Mouse (Mus musculus): ENCODE measurements around the gene Kirrel. TPM values are rescaled to one million over a fixed set of nuclear protein-coding genes. Genes with fewer than 3 reads are reported as not detected.
"Not testable (repeated sequence)": the region's sequence is repeated elsewhere in the genome, so short reads cannot be mapped to it uniquely, and the experiment has no call there.

Gene Kirrel
- polyA plus RNA-seq, 1 experiment from 2014 or later, result 0.71 TPM

DNA sequence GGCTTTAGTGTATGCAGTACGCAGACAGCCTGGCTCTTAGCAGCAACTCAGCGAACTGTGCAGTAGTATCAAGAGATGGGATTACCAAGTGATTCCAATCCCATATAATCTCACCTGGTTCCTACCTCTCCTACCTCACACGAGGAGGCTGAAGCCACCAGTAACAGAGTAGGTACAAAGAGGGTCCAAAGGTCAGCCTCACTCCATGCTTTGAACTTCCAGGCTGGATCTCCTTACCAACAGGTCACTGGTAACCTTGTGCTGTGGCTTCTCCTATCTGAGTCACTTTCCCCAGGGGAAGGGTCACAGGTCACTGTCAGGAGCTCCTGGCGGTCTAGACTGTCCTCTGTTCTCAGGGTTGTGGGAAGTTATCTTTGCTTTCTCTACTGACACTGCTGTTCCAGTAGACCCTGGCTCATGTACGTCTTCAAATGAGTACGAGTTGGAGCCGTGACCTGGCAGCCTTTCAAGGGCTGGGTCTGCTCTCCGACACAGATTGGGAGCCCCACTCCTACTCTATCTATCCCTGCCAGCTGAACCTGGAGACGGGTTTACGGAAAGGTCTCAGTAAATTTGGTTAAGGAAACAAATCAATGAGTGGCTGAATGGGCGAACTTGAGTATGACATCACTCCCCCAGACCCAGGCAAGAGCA is 42.7 kb downstream of the Kirrel start:
- H3K36me3 ChIP-seq (ENCODE audit: control insufficient read depth, insufficient read depth), result no peaks in the 10 kb centered on the region
- no peak overlapping the region for H3K9ac ChIP-seq (ENCODE audit: low read depth, low read length)
- H3K27ac ChIP-seq (ENCODE audit: low read length), result no peak overlapping the region
- no peak overlapping the region for H3K4me2 ChIP-seq (ENCODE audit: low read depth, low read length)
- H3K27me3 ChIP-seq (ENCODE audit: control insufficient read depth, insufficient read depth, low read depth, low read length), result no peaks in the 10 kb centered on the region
- no peak overlapping the region for H3K4me3 ChIP-seq (ENCODE audit: low read depth, low read length)
- no peak for ATAC-seq (ENCODE audit: low read depth)
- no peaks in the 10 kb centered on the region for H3K9me3 ChIP-seq (replicated peaks; ENCODE audit: control insufficient read depth, low read length)
- H3K4me1 ChIP-seq (ENCODE audit: control insufficient read depth, low read depth, low read length), result no peaks in the 10 kb centered on the region
- 41% methylated on average over 11 of the region's 11 CpGs for WGBS (ENCODE audit: insufficient replicate concordance)

DNA sequence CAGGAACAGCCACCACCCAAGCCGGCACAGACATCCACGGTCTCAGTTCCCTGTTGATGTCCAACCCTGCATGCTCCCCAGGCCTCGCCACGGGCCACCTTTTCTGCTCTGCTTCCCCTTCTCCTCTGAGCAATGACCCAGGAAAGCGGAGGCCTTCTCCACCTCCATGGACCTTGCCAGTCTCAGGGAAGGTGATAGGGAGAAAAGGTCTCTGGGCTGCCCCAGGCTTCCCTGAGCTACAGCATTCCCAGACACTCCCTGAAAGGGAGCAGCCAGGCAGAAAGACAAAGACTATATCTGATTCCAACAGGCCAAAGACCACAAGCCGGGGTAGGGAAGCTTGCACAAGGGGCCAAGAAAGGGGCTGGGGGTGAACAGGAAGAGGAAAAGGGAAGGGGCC is 43.6 kb downstream of the Kirrel start:
- Histone ChIP-seq H3K4me2 (ENCODE audit: low read depth, low read length) (no peak overlapping the region), H3K36me3 (ENCODE audit: control insufficient read depth, insufficient read depth) (no peaks in the 10 kb centered on the region), H3K27me3 (ENCODE audit: control insufficient read depth, insufficient read depth, low read depth, low read length) (no peaks in the 10 kb centered on the region), H3K27ac (ENCODE audit: low read length) (no peak overlapping the region), H3K9ac (ENCODE audit: low read depth, low read length) (no peak overlapping the region), H3K9me3 (replicated peaks; ENCODE audit: control insufficient read depth, low read length) (no peaks in the 10 kb centered on the region), H3K4me1 (ENCODE audit: control insufficient read depth, low read depth, low read length) (no peaks in the 10 kb centered on the region), H3K4me3 (ENCODE audit: low read depth, low read length) (no peak overlapping the region)
- WGBS (ENCODE audit: insufficient replicate concordance), result 25% methylated on average over 6 of the region's 6 CpGs
- ATAC-seq (ENCODE audit: low read depth), result no peak

DNA sequence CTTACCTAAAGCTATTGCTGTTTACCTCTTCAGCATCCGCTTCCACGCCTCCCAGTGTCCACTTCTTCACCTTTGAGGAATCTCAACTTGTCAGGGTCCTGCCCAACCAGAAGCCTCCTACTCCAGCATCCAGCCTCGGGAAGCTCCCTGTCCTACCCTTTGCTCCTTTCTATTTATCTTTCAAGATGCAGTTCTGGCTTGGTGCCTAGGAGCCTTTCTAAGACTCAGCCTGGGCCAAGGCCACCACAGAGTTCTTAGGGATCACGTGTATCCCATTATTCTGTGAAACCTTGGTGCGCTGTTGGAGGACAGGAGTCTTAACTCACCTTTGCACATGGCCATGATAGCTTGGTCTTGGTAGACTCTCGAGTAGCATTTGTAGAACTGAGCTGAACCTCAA is 50.8 kb downstream of the Kirrel start:
- no peaks in the 10 kb centered on the region for H3K36me3 ChIP-seq (ENCODE audit: control insufficient read depth, insufficient read depth)
- no peak overlapping the region for H3K9ac ChIP-seq (ENCODE audit: low read depth, low read length)
- H3K27ac ChIP-seq (ENCODE audit: low read length), result no peak overlapping the region
- no peak overlapping the region for H3K4me2 ChIP-seq (ENCODE audit: low read depth, low read length)
- H3K4me3 ChIP-seq (ENCODE audit: low read depth, low read length), result no peak overlapping the region
- no peaks in the 10 kb centered on the region for H3K4me1 ChIP-seq (ENCODE audit: control insufficient read depth, low read depth, low read length)
- no peaks in the 10 kb centered on the region for H3K9me3 ChIP-seq (replicated peaks; ENCODE audit: control insufficient read depth, low read length)
- WGBS (ENCODE audit: insufficient replicate concordance), result 66% methylated on average over 6 of the region's 6 CpGs
- H3K27me3 ChIP-seq (ENCODE audit: control insufficient read depth, insufficient read depth, low read depth, low read length), result no peaks in the 10 kb centered on the region
- ATAC-seq (ENCODE audit: low read depth), result no peak

DNA sequence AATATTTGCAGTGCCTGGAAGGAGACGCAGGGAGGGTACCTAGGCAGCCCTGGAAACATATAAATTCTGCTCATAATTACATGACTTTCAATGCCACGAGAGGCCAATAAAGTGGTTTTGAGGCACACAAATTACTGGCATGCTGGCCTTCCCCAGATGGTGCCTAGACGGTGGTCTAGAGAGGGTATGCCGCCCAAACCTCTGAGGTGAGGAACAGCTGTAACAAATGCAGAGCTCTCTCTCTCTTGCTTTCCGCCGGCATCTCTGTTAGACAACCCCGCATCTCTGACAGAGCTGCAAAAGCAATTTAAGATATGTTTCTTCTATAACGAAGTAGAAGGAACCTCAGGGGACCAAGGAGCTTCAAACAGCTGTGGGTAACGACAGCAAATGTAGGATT is 56.3 kb downstream of the Kirrel start:
- Histone ChIP-seq H3K9me3 (replicated peaks; ENCODE audit: control insufficient read depth, low read length) (no peaks in the 10 kb centered on the region), H3K27me3 (ENCODE audit: control insufficient read depth, insufficient read depth, low read depth, low read length) (no peaks in the 10 kb centered on the region), H3K4me1 (ENCODE audit: control insufficient read depth, low read depth, low read length) (no peaks in the 10 kb centered on the region), H3K4me2 (ENCODE audit: low read depth, low read length) (no peak overlapping the region), H3K4me3 (ENCODE audit: low read depth, low read length) (no peak overlapping the region), H3K36me3 (ENCODE audit: control insufficient read depth, insufficient read depth) (no peaks in the 10 kb centered on the region), H3K9ac (ENCODE audit: low read depth, low read length) (no peak overlapping the region), H3K27ac (ENCODE audit: low read length) (no peak overlapping the region)
- no peak for ATAC-seq (ENCODE audit: low read depth)
- whole genome bisulfite sequencing (ENCODE audit: insufficient replicate concordance), result 71% methylated on average over 9 of the region's 9 CpGs

DNA sequence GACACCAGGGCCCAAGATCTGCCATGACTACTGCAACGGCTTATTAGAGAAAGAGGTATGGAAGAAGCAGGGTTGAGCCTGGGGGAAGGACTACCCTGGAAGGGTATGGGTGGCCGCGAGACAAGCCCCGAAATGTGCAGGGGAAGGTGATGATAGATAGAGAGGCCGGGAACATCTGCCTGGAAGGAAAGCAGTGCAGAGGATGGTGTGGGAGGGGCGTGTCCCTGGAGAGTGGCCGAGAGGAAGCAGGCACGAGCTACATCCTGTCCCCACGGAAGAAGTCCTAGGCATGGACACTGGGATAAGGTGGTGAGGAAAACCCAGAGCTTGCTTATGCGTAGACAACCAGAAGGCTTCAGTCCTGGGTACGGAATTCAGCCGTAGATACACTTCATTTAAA is 56.9 kb downstream of the Kirrel start:
- H3K9ac ChIP-seq (ENCODE audit: low read depth, low read length), result no peak overlapping the region
- ATAC-seq (ENCODE audit: low read depth), result no peak
- H3K27me3 ChIP-seq (ENCODE audit: control insufficient read depth, insufficient read depth, low read depth, low read length), result no peaks in the 10 kb centered on the region
- no peak overlapping the region for H3K4me3 ChIP-seq (ENCODE audit: low read depth, low read length)
- no peaks in the 10 kb centered on the region for H3K4me1 ChIP-seq (ENCODE audit: control insufficient read depth, low read depth, low read length)
- no peak overlapping the region for H3K4me2 ChIP-seq (ENCODE audit: low read depth, low read length)
- WGBS (ENCODE audit: insufficient replicate concordance), result 47% methylated on average over 12 of the region's 12 CpGs
- H3K27ac ChIP-seq (ENCODE audit: low read length), result no peak overlapping the region
- no peaks in the 10 kb centered on the region for H3K9me3 ChIP-seq (replicated peaks; ENCODE audit: control insufficient read depth, low read length)
- H3K36me3 ChIP-seq (ENCODE audit: control insufficient read depth, insufficient read depth), result no peaks in the 10 kb centered on the region

DNA sequence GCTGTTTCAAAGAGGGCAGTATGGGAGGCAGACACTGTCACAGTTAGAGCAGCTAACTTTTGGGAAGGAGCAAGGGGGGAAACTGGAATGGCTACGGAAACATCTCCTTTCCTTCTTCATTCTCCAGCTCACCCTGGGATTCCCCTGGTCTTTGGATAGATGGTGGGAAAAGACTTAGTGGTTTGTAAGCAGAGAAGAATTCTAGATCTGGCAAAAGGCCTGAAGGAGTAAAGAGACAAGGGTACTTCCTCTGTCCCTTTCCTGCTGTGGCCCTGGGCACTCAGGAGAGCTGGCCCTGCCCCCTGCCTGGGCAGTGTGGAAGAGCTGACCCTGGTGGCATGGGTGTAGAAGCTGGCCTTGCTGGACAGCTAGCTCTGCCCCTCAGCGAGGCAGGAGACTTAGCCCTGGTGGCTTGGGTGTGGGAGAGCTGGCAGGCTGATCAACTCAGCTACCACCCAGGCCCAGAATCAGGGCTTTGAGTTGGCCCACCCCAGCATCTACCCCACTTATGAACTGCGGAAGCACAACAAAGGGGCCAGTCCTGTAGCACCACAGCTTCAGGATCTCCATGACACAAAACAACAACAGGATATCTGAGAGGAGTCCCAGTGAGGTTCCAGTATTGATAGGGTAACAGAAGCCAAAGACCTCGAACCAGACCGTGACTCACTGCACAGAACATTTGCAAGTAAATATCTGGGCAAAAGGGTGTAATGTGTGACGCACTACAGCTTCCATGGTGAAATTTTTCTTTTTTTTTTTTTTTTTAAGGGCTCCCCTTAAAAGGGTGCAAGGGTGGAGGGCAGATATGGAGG is 58.6 kb downstream of the Kirrel start:
- ATAC-seq (ENCODE audit: low read depth), result no peak
- no peak overlapping the region for H3K27ac ChIP-seq (ENCODE audit: low read length)
- H3K36me3 ChIP-seq (ENCODE audit: control insufficient read depth, insufficient read depth), result no peaks in the 10 kb centered on the region
- no peak overlapping the region for H3K4me2 ChIP-seq (ENCODE audit: low read depth, low read length)
- H3K9ac ChIP-seq (ENCODE audit: low read depth, low read length), result no peak overlapping the region
- no peak overlapping the region for H3K4me3 ChIP-seq (ENCODE audit: low read depth, low read length)
- H3K27me3 ChIP-seq (ENCODE audit: control insufficient read depth, insufficient read depth, low read depth, low read length), result no peaks in the 10 kb centered on the region
- no peaks in the 10 kb centered on the region for H3K9me3 ChIP-seq (replicated peaks; ENCODE audit: control insufficient read depth, low read length)
- 56% methylated on average over 6 of the region's 6 CpGs for WGBS (ENCODE audit: insufficient replicate concordance)
- no peaks in the 10 kb centered on the region for H3K4me1 ChIP-seq (ENCODE audit: control insufficient read depth, low read depth, low read length)

DNA sequence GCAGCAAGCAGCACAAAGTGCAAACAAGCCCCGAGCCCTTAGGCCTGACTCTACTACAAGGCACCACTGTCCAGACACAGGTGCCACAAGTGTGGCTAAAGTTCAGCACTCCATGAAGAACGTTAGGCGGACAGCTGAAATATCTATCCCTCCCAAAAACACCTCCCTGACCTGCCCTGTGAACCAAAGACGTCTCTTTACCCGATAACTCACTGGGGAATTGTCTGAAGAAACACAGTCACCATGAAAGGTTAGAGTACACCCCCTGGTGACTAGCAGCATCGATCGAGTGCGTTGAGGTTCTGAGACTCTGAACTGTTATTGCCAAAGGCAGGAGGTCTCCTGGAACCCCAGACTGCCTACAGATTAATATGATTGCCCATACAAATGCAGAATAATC is 59.3 kb downstream of the Kirrel start:
- no peak overlapping the region for H3K9ac ChIP-seq (ENCODE audit: low read depth, low read length)
- H3K27ac ChIP-seq (ENCODE audit: low read length), result no peak overlapping the region
- no peaks in the 10 kb centered on the region for H3K27me3 ChIP-seq (ENCODE audit: control insufficient read depth, insufficient read depth, low read depth, low read length)
- WGBS (ENCODE audit: insufficient replicate concordance), result 72% methylated on average over 8 of the region's 8 CpGs
- no peaks in the 10 kb centered on the region for H3K4me1 ChIP-seq (ENCODE audit: control insufficient read depth, low read depth, low read length)
- no peak overlapping the region for H3K4me3 ChIP-seq (ENCODE audit: low read depth, low read length)
- no peak overlapping the region for H3K4me2 ChIP-seq (ENCODE audit: low read depth, low read length)
- ATAC-seq (ENCODE audit: low read depth), result no peak
- H3K36me3 ChIP-seq (ENCODE audit: control insufficient read depth, insufficient read depth), result no peaks in the 10 kb centered on the region
- H3K9me3 ChIP-seq (replicated peaks; ENCODE audit: control insufficient read depth, low read length), result no peaks in the 10 kb centered on the region

DNA sequence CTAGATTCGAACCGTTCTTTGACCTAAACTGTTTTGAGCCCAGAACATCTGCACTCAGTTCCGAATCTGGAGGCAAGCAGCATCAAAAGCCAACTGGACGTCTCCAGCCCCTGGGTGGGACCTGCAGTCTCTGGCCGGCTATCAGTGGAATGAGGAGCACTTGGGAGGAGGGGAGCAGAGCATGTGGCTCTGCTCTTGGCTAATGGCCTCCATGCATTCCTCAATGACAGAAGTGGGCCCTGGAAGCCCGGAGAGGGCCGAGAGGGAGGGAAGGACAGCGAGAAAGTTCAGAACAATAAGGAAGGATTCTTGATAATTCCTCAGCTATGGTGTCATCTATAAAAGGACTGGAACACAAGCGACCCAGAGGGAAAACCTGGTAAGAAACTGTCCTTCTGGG is 59.7 kb downstream of the Kirrel start:
- WGBS (ENCODE audit: insufficient replicate concordance), result 50% methylated on average over 9 of the region's 9 CpGs
- Histone ChIP-seq H3K36me3 (ENCODE audit: control insufficient read depth, insufficient read depth) (no peaks in the 10 kb centered on the region), H3K4me1 (ENCODE audit: control insufficient read depth, low read depth, low read length) (no peaks in the 10 kb centered on the region), H3K4me3 (ENCODE audit: low read depth, low read length) (no peak overlapping the region), H3K27ac (ENCODE audit: low read length) (no peak overlapping the region), H3K9me3 (replicated peaks; ENCODE audit: control insufficient read depth, low read length) (no peaks in the 10 kb centered on the region), H3K27me3 (ENCODE audit: control insufficient read depth, insufficient read depth, low read depth, low read length) (no peaks in the 10 kb centered on the region), H3K4me2 (ENCODE audit: low read depth, low read length) (no peak overlapping the region), H3K9ac (ENCODE audit: low read depth, low read length) (no peak overlapping the region)
- no peak for ATAC-seq (ENCODE audit: low read depth)

DNA sequence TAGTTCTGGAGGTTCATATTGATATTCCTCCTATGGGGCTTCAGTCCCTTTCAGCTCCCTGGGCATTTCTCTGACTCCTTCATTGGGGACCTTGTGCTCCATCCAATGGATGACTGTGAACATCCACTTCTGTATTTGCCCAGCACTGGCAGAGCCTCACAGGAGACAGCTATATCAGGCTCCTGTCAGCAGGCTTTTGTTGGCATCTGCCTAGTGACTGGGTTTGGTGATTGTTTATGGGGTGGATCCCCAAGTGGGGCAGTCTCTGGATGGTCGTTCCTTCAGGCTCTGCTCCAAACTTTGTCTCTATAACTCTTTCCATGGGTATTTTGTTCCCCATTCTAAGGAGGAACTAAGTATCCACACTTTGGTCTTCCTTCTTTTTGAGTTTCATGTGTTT is 60.7 kb downstream of the Kirrel start:
- H3K27ac ChIP-seq (ENCODE audit: low read length); H3K4me2 ChIP-seq (ENCODE audit: low read depth, low read length); H3K4me1 ChIP-seq (ENCODE audit: control insufficient read depth, low read depth, low read length); ATAC-seq (ENCODE audit: low read depth); H3K27me3 ChIP-seq (ENCODE audit: control insufficient read depth, insufficient read depth, low read depth, low read length); H3K9ac ChIP-seq (ENCODE audit: low read depth, low read length); H3K4me3 ChIP-seq (ENCODE audit: low read depth, low read length); H3K9me3 ChIP-seq (replicated peaks; ENCODE audit: control insufficient read depth, low read length); H3K36me3 ChIP-seq (ENCODE audit: control insufficient read depth, insufficient read depth): not testable (repeated sequence)
- 41% methylated on average over 1 of the region's 1 CpGs for WGBS (ENCODE audit: insufficient replicate concordance)
